Mouse (Mus musculus): ENCODE results near the gene Il10rb. TPM values are rescaled to one million over a fixed set of nuclear protein-coding genes. Genes with fewer than 3 reads are reported as not detected.

Il10rb gene
- polyA plus RNA-seq, 1 experiment from 2014 or later, result 52.3 TPM

DNA sequence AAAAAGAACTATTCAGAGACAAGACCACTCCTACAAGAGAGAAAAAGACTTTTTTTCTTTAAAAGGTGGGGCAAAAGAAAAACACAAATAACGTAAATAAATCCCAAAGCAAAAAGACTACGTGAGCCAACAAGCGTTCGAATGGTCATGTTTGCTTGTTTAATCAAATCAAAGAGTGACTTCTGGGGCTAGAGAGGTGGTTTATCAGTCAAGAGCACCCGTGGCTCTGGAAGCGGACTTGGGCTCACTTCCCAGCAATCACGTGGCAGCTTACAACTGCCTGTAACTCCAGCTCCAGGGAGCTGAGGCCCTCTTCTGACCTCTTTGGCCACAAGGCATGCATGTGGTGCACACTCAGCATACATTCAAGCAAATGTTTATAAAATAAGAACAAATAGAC is 35.4 kb downstream of the Il10rb start:
- no peaks in the 10 kb centered on the region for H3K36me3 ChIP-seq (ENCODE audit: control insufficient read depth, insufficient read depth, low read length)
- peak; percentile 57 for TF ChIP-seq CTCF (IDR thresholded peaks at IDR 0.05; ENCODE audit: low read depth)
- no peak for TF ChIP-seq EP300 (optimal IDR thresholded peaks at IDR 0.05)
- no peaks in the 10 kb centered on the region for H3K4me1 ChIP-seq (replicated peaks; ENCODE audit: control insufficient read depth, insufficient read depth)
- no peak overlapping the region for H3K9ac ChIP-seq (ENCODE audit: low read length)
- H3K27me3 ChIP-seq (ENCODE audit: control insufficient read depth, insufficient read depth, low read length), result no peaks in the 10 kb centered on the region
- WGBS, result 19% methylated on average over 7 of the region's 7 CpGs
- peak; percentile 66 for DNase-seq (ENCODE audit: low spot score)
- no peak overlapping the region for H3K4me3 ChIP-seq (ENCODE audit: low read depth, low read length)
- H3K4me2 ChIP-seq (replicated peaks; ENCODE audit: low read depth), result no peak overlapping the region
- peak; percentile 77 for ATAC-seq (ENCODE audit: low FRiP score, low TSS enrichment)
- no peaks in the 10 kb centered on the region for H3K9me3 ChIP-seq (ENCODE audit: control insufficient read depth, low read length)
- H3K27ac ChIP-seq (replicated peaks), result no peak overlapping the region

DNA sequence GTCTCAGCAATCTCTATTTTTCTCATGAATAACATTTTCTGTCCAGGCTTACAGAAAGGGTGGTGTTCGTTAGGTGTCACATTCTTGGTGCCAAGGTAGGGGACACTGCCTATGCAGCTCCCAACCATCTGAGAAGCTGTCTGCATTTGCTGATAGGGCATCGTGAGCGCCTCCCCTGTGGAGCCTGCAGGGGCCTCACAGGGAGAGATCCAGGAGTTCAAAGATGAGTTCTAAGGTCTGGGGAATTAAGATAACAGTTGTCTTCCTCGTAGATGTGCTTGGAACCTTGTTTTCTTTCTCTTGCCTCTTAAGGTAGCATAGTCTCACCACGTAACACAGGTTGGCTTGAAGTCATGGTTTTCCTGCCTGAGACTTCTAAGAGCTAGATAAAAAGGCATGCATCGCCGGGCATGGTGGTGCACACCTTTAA is 35.9 kb downstream of the Il10rb start:
- TF ChIP-seq CTCF (IDR thresholded peaks at IDR 0.05; ENCODE audit: low read depth) (no peak), EP300 (optimal IDR thresholded peaks at IDR 0.05) (no peak)
- Histone ChIP-seq H3K27ac (replicated peaks) (no peak overlapping the region), H3K4me2 (replicated peaks; ENCODE audit: low read depth) (no peak overlapping the region), H3K9me3 (ENCODE audit: control insufficient read depth, low read length) (no peaks in the 10 kb centered on the region), H3K4me3 (ENCODE audit: low read depth, low read length) (no peak overlapping the region), H3K9ac (ENCODE audit: low read length) (no peak overlapping the region), H3K27me3 (ENCODE audit: control insufficient read depth, insufficient read depth, low read length) (no peaks in the 10 kb centered on the region), H3K4me1 (replicated peaks; ENCODE audit: control insufficient read depth, insufficient read depth) (no peaks in the 10 kb centered on the region; the same call in 1 of the 2 replicates), H3K36me3 (ENCODE audit: control insufficient read depth, insufficient read depth, low read length) (no peaks in the 10 kb centered on the region)
- 71% methylated on average over 7 of the region's 7 CpGs for WGBS
- DNase-seq (ENCODE audit: low spot score) (no peak), ATAC-seq (ENCODE audit: low FRiP score, low TSS enrichment) (no peak)

DNA sequence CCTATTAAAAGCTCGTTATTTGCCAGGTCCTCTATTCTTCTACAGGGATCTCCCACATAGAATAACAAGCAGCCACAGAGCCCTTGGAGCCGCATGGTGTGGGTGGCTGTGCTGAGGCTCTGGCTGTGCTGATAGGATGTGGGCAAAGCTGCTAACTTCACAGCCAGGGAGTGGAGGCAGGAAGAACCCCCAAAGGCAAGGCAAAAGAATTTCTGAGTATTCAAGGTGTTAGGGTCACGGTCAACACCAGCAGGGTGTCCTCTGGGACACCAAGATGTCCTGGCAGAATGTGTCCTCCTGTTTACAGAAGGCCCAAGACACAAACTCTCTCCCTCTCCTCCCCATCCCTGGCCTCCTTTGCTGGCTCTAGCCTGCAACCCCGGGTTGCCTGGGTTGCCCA is 36.5 kb downstream of the Il10rb start:
- no peaks in the 10 kb centered on the region for H3K27me3 ChIP-seq (ENCODE audit: control insufficient read depth, insufficient read depth, low read length)
- DNase-seq (ENCODE audit: low spot score) (no peak), ATAC-seq (ENCODE audit: low FRiP score, low TSS enrichment) (no peak)
- H3K4me3 ChIP-seq (ENCODE audit: low read depth, low read length), result no peak overlapping the region
- no peak overlapping the region for H3K4me2 ChIP-seq (replicated peaks; ENCODE audit: low read depth)
- WGBS, result 75% methylated on average over 4 of the region's 4 CpGs
- H3K9ac ChIP-seq (ENCODE audit: low read length), result no peak overlapping the region
- no peaks in the 10 kb centered on the region for H3K9me3 ChIP-seq (ENCODE audit: control insufficient read depth, low read length)
- TF ChIP-seq CTCF (IDR thresholded peaks at IDR 0.05; ENCODE audit: low read depth), result no peak
- no peak for TF ChIP-seq EP300 (optimal IDR thresholded peaks at IDR 0.05)
- no peaks in the 10 kb centered on the region for H3K36me3 ChIP-seq (ENCODE audit: control insufficient read depth, insufficient read depth, low read length)
- H3K4me1 ChIP-seq (replicated peaks; ENCODE audit: control insufficient read depth, insufficient read depth), result peaks cover 3% of the 10 kb centered on the region
- no peak overlapping the region for H3K27ac ChIP-seq (replicated peaks)

DNA sequence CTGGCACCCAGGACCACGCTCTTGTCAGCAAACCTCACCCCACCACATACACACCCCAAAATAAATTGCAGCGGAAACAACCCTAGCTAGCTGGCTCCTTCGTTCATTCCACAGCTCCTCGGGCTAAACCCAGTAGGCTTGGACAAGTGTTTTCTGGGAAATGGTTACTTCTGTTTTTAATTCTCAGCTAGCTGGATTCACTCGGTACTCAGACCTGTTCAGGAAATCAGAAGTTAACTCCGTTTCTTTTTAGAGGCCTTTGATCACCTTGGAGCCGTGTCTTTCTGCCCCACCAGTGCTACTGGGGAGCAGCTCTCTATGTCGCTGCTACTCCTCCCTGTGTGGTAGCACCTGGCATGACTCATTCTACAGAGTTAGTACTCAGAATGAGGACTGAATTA is 37.2 kb downstream of the Il10rb start:
- no peak overlapping the region for H3K4me3 ChIP-seq (ENCODE audit: low read depth, low read length)
- no peak overlapping the region for H3K9ac ChIP-seq (ENCODE audit: low read length)
- H3K4me2 ChIP-seq (replicated peaks; ENCODE audit: low read depth), result no peak overlapping the region
- no peaks in the 10 kb centered on the region for H3K36me3 ChIP-seq (ENCODE audit: control insufficient read depth, insufficient read depth, low read length)
- ATAC-seq (ENCODE audit: low FRiP score, low TSS enrichment) (no peak), DNase-seq (ENCODE audit: low spot score) (no peak)
- H3K4me1 ChIP-seq (replicated peaks; ENCODE audit: control insufficient read depth, insufficient read depth), result peaks cover 6% of the 10 kb centered on the region
- H3K27me3 ChIP-seq (ENCODE audit: control insufficient read depth, insufficient read depth, low read length), result no peaks in the 10 kb centered on the region
- TF ChIP-seq EP300 (optimal IDR thresholded peaks at IDR 0.05), result no peak
- H3K9me3 ChIP-seq (ENCODE audit: control insufficient read depth, low read length), result no peaks in the 10 kb centered on the region
- H3K27ac ChIP-seq (replicated peaks), result no peak overlapping the region
- 65% methylated on average over 8 of the region's 8 CpGs for WGBS

DNA sequence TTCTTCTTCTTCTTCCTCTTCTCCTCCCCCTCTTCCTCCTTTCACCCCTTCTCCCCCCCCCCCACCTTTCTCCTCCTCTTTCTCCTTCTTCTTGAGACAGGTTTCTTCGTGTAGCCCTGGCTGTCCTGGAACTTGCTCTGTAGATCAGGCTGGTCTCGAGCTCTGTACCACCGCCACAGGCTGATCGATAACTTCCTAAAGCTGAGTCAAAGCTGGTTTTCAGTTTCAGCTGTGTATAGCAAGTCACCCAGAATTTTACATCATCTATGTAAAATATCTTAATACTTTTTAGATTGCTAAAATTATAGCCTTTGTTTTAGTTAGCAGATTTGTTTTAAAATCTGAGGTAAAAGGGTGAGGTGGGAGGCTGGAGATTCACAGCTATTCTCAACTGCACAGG is 38.9 kb downstream of the Il10rb start:
- TF ChIP-seq CTCF (IDR thresholded peaks at IDR 0.05; ENCODE audit: low read depth), result no peak
- no peak for TF ChIP-seq EP300 (optimal IDR thresholded peaks at IDR 0.05)
- H3K4me3 ChIP-seq (ENCODE audit: low read depth, low read length), result no peak overlapping the region
- H3K4me1 ChIP-seq (replicated peaks; ENCODE audit: control insufficient read depth, insufficient read depth), result peaks cover 6% of the 10 kb centered on the region
- no peaks in the 10 kb centered on the region for H3K9me3 ChIP-seq (ENCODE audit: control insufficient read depth, low read length)
- no peak overlapping the region for H3K4me2 ChIP-seq (replicated peaks; ENCODE audit: low read depth)
- ATAC-seq (ENCODE audit: low FRiP score, low TSS enrichment) (no peak), DNase-seq (ENCODE audit: low spot score) (no peak)
- 83% methylated on average over 4 of the region's 4 CpGs for WGBS
- no peak overlapping the region for H3K27ac ChIP-seq (replicated peaks)
- no peaks in the 10 kb centered on the region for H3K27me3 ChIP-seq (ENCODE audit: control insufficient read depth, insufficient read depth, low read length)
- H3K9ac ChIP-seq (ENCODE audit: low read length), result no peak overlapping the region
- no peaks in the 10 kb centered on the region for H3K36me3 ChIP-seq (ENCODE audit: control insufficient read depth, insufficient read depth, low read length)

DNA sequence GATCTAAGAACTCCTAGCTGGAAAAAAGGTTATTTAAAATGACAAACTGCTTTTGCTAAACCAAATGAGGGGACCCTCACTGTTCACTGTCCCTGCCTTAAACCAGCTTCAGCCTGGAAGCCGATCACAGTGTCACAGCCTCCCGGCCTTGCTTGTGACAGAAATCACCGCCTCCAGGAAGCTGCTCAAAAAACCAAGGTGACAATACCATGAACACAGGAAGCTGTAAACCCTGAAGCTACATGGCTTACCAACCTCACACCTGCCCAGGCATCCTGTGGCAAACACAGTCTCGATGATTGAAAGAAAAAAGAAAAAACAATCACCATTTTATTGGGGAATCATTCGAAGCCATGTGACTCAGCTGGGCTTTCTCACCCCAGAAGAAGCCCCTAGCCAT is 39.6 kb downstream of the Il10rb start:
- TF ChIP-seq CTCF (IDR thresholded peaks at IDR 0.05; ENCODE audit: low read depth) (no peak), EP300 (optimal IDR thresholded peaks at IDR 0.05) (no peak)

More for the DNA sequence above, 39.6 kb downstream of the Il10rb start:
- H3K4me2 ChIP-seq (replicated peaks; ENCODE audit: low read depth), result no peak overlapping the region
- ATAC-seq (ENCODE audit: low FRiP score, low TSS enrichment) (no peak), DNase-seq (ENCODE audit: low spot score) (no peak)
- H3K4me3 ChIP-seq (ENCODE audit: low read depth, low read length), result no peak overlapping the region
- WGBS, result 85% methylated on average over 5 of the region's 5 CpGs
- no peaks in the 10 kb centered on the region for H3K27me3 ChIP-seq (ENCODE audit: control insufficient read depth, insufficient read depth, low read length)
- H3K4me1 ChIP-seq (replicated peaks; ENCODE audit: control insufficient read depth, insufficient read depth), result peaks cover 6% of the 10 kb centered on the region
- H3K27ac ChIP-seq (replicated peaks), result no peak overlapping the region
- no peaks in the 10 kb centered on the region for H3K9me3 ChIP-seq (ENCODE audit: control insufficient read depth, low read length)
- H3K36me3 ChIP-seq (ENCODE audit: control insufficient read depth, insufficient read depth, low read length), result no peaks in the 10 kb centered on the region
- no peak overlapping the region for H3K9ac ChIP-seq (ENCODE audit: low read length)
